Mouse (Mus musculus) spleen, adult 18-20 months (tissue): ENCODE results near the gene Arl5b.

Experiments
- DNase-seq, 2 experiments: peaks; one replicate each; pipeline ENCODE4 v3.0.0; 2022; ENCODE audit warnings: mixed read lengths in 2 of 2

Arl5b gene

GRCm38 (mm10) chr2:15121217-15121680 lies 72.1 kb downstream of the Arl5b start:
- no peak for DNase-seq
